Mouse (Mus musculus): ENCODE results near the gene Fam186a.
"Not testable (repeated sequence)": the region's sequence is repeated elsewhere in the genome, so short reads cannot be mapped to it uniquely, and the experiment has no call there.

The Fam186a gene

GRCm38 (mm10) chr15:99934501-99934900 is 32.4 kb downstream of the Fam186a start:
- no peak for DNase-seq (ENCODE audit: low read depth, low spot score)

GRCm38 (mm10) chr15:99931231-99931630 is 35.6 kb downstream of the Fam186a start:
- DNase-seq (ENCODE audit: low read depth, low spot score), result no peak

- no peak for DNase-seq (ENCODE audit: low read depth, low spot score)
Measured at GRCm38 (mm10) chr15:99919601-99920158, 47.2 kb downstream of the Fam186a start.

- DNase-seq (ENCODE audit: low read depth, low spot score), result no peak
Measured at GRCm38 (mm10) chr15:99917264-99917663, 49.6 kb downstream of the Fam186a start.

GRCm38 (mm10) chr15:99914613-99915012 is 52.2 kb downstream of the Fam186a start:
- no peak for DNase-seq (ENCODE audit: low read depth, low spot score)

GRCm38 (mm10) chr15:99911785-99912184 is 55.1 kb downstream of the Fam186a start:
- DNase-seq (ENCODE audit: low read depth, low spot score), result no peak

- DNase-seq (ENCODE audit: low read depth, low spot score), result not testable (repeated sequence)
Measured at GRCm38 (mm10) chr15:99909339-99909996, 57.4 kb downstream of the Fam186a start.

GRCm38 (mm10) chr15:99907514-99907913 is 59.3 kb downstream of the Fam186a start:
- DNase-seq (ENCODE audit: low read depth, low spot score), result no peak

GRCm38 (mm10) chr15:99907041-99907440 is 59.8 kb downstream of the Fam186a start:
- DNase-seq (ENCODE audit: low read depth, low spot score), result no peak

- DNase-seq (ENCODE audit: low read depth, low spot score), result no peak
Measured at GRCm38 (mm10) chr15:99904841-99905240, 62.0 kb downstream of the Fam186a start.

- peak; percentile 64 for DNase-seq (ENCODE audit: low read depth, low spot score)
Measured at GRCm38 (mm10) chr15:99904333-99904732, 62.5 kb downstream of the Fam186a start.

- no peak for DNase-seq (ENCODE audit: low read depth, low spot score)
Measured at GRCm38 (mm10) chr15:99903227-99903626, 63.6 kb downstream of the Fam186a start.

GRCm38 (mm10) chr15:99902786-99903185 is 64.1 kb downstream of the Fam186a start:
- DNase-seq (ENCODE audit: low read depth, low spot score), result no peak

- no peak for DNase-seq (ENCODE audit: low read depth, low spot score)
Measured at GRCm38 (mm10) chr15:99896621-99897020, 70.2 kb downstream of the Fam186a start.

- DNase-seq (ENCODE audit: low read depth, low spot score), result no peak
Measured at GRCm38 (mm10) chr15:99891355-99891754, 75.5 kb downstream of the Fam186a start.

GRCm38 (mm10) chr15:99890412-99891236 is 76.2 kb downstream of the Fam186a start:
- no peak for DNase-seq (ENCODE audit: low read depth, low spot score)

- no peak for DNase-seq (ENCODE audit: low read depth, low spot score)
Measured at GRCm38 (mm10) chr15:99889275-99889874, 77.5 kb downstream of the Fam186a start.

- not testable (repeated sequence) for DNase-seq (ENCODE audit: low read depth, low spot score)
Measured at GRCm38 (mm10) chr15:99887130-99887529, 79.7 kb downstream of the Fam186a start.

GRCm38 (mm10) chr15:99884038-99884437 is 82.8 kb downstream of the Fam186a start:
- DNase-seq (ENCODE audit: low read depth, low spot score), result no peak

GRCm38 (mm10) chr15:99878541-99878940 is 88.3 kb downstream of the Fam186a start:
- no peak for DNase-seq (ENCODE audit: low read depth, low spot score)

GRCm38 (mm10) chr15:99875334-99875869 is 91.5 kb downstream of the Fam186a start, which contains the start of gene Lima1:
TSS of gene Lima1 (minus strand) at chr15:99875456.
- peak; percentile 73 for DNase-seq (ENCODE audit: low read depth, low spot score)

Measured in brain, embryonic 18.5 days (tissue).